Mouse (Mus musculus) midbrain, postnatal 0 days (tissue): ENCODE results near the gene Ciart. TPM values are rescaled to one million over a fixed set of nuclear protein-coding genes. Genes with fewer than 3 reads are reported as not detected.
"Not testable (repeated sequence)": the region's sequence is repeated elsewhere in the genome, so short reads cannot be mapped to it uniquely, and the experiment has no call there.

Experiments
- ATAC-seq: fragments of 200-750 bp; cut with Nextera tagmentation; 2 replicates; pipeline ENCODE4 v1.8.0; 2017; ENCODE audit warnings: moderate number of reproducible peaks, mild to moderate bottlenecking, moderate TSS enrichment, moderate library complexity; ENCODE audit not compliant: low FRiP score
- DNase-seq: peaks from one replicate; pipeline ENCODE4 v3.0.0-alpha.2; 2015; ENCODE audit warnings: low spot score
- H3K27ac ChIP-seq: fragments of 300-500 bp; sonication (generic); 2 replicates; pipeline ENCODE4 v1.5.1; 2014; ENCODE audit warnings: low read depth, mild to moderate bottlenecking, low read length, mixed read lengths
- H3K27me3 ChIP-seq: fragments of 300-500 bp; sonication (generic); 2 replicates; pipeline ENCODE4 v1.6.1; 2014; ENCODE audit warnings: low read length, control low read depth, mixed read lengths; ENCODE audit not compliant: insufficient read depth
- H3K36me3 ChIP-seq: fragments of 300-500 bp; sonication (generic); 2 replicates; pipeline ENCODE4 v1.6.1; 2014; ENCODE audit warnings: low read length, control low read depth, mixed read lengths; ENCODE audit not compliant: insufficient read depth
- H3K4me1 ChIP-seq: fragments of 300-500 bp; sonication (generic); 2 replicates; pipeline ENCODE4 v1.6.1; 2014; ENCODE audit warnings: mild to moderate bottlenecking, control low read depth, antibody characterized with exemption, low read length, mixed read lengths; ENCODE audit not compliant: insufficient read depth
- H3K4me2 ChIP-seq: fragments of 300-500 bp; sonication (generic); 2 replicates; pipeline ENCODE4 v1.6.1; 2014; ENCODE audit warnings: low read depth, mild to moderate bottlenecking, low read length, mixed read lengths; ENCODE audit not compliant: poor library complexity, severe bottlenecking
- H3K4me3 ChIP-seq: fragments of 300-500 bp; sonication (generic); 2 replicates; pipeline ENCODE4 v1.5.1; 2014; ENCODE audit warnings: low read depth, mild to moderate bottlenecking, low read length, moderate library complexity
- H3K9ac ChIP-seq: fragments of 300-500 bp; sonication (generic); replicated peaks from 2 replicates; pipeline ENCODE4 v1.6.1; 2014; ENCODE audit warnings: mild to moderate bottlenecking, low read length, moderate library complexity, mixed read lengths; ENCODE audit not compliant: poor library complexity, severe bottlenecking
- H3K9me3 ChIP-seq: fragments of 300-500 bp; sonication (generic); 2 replicates; pipeline ENCODE4 v1.6.1; 2016; ENCODE audit warnings: low read length, control low read depth
- CTCF ChIP-seq: IDR thresholded peaks from 2 replicates; pipeline ENCODE4 v1.5.1; 2016; ENCODE audit warnings: antibody characterized with exemption, mild to moderate bottlenecking
- WGBS: fragments of 180-500 bp; shearing (Covaris S2); extraction: QIAGEN DNeasy Blood & Tissue Kit; methylation state at CpG from one replicate; pipeline ENCODE4 v1.1.7; 2014; 5-methylcytosine and 5-hydroxymethylcytosine counted together
- polyA plus RNA-seq: library from polyadenylated mRNA; unstranded; fragments of >200 nt; fragmentation: Nextera tagmentation; extraction: Ambion mirVana; gene quantifications from 2 replicates; pipeline ENCODE4 v1.2.1, GENCODE M21; 2015
- total RNA-seq: library from RNA; depleted of rRNA; stranded (reverse); fragments of >200 nt; gene quantifications from 2 replicates; pipeline ENCODE4 v1.2.3, GENCODE M21; 2014

Ciart gene
- total and polyA plus RNA-seq, 2 experiments from 2014 or later: 5.2 to 12.6 TPM

DNA sequence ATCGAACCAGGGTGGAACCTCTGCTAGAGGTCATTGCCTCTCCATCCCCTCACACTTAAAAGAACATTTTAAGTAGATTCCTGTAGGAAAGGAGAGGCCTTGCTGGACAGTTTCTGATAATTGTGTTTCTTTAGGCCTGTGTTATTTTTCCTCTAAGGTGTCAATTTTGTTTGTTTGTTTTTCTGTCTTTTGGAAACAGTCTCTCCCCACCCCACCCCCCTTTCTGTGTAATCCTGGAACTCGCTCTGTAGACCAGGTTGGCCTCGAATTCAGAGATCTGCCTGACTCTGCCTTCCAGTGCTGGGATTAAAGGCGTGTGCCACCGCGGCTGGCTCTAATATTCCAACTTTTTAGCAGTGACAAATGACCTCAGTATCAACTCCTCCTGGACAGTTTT is 46.2 kb upstream of the Ciart start:
- Histone ChIP-seq H3K9ac (no peak overlapping the region), H3K4me1 (no peaks in the 10 kb centered on the region), H3K4me2 (peak overlapping the region; percentile 57), H3K9me3 (no peaks in the 10 kb centered on the region), H3K27ac (no peak overlapping the region), H3K4me3 (peak overlapping the region; percentile 87), H3K36me3 (no peaks in the 10 kb centered on the region), H3K27me3 (no peaks in the 10 kb centered on the region)
- no peak for ATAC-seq
- no peak for TF ChIP-seq CTCF
- DNase-seq: no peak
- 78% methylated on average over 6 of the region's 6 CpGs for WGBS

DNA sequence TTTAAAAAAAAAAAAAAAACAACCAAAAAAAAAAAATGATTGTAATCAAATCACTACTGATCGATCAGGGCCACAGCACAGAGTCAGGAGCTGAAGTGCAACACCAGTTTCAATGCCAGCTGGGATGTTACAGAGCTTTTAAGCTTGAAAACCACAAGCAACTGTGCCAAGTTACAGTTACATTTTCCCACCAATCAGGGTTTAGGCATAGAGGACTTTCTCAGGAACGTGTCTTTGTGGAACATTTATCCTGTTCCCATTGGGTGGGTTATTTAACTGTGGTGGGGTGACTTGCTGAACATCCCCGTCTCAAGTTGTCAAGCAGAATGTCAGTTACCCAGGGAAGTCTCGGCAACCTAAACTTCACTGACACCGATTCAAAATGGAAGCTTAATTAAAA is 43.0 kb upstream of the Ciart start:
- no peaks in the 10 kb centered on the region for H3K27me3 ChIP-seq
- H3K4me1 ChIP-seq: no peaks in the 10 kb centered on the region
- no peak for TF ChIP-seq CTCF
- H3K36me3 ChIP-seq: no peaks in the 10 kb centered on the region
- no peak overlapping the region for H3K4me2 ChIP-seq
- H3K27ac ChIP-seq: no peak overlapping the region
- ATAC-seq (no peak), DNase-seq (no peak)
- H3K9ac ChIP-seq: no peak overlapping the region
- WGBS: 84% methylated on average over 5 of the region's 5 CpGs
- H3K4me3 ChIP-seq: no peak overlapping the region
- no peaks in the 10 kb centered on the region for H3K9me3 ChIP-seq

GRCm38 (mm10) chr3:95924185-95924584 is 42.1 kb upstream of the Ciart start:
- Histone ChIP-seq H3K4me1 (no peaks in the 10 kb centered on the region), H3K4me3 (no peak overlapping the region), H3K36me3 (no peaks in the 10 kb centered on the region), H3K9ac (no peak overlapping the region), H3K9me3 (no peaks in the 10 kb centered on the region), H3K4me2 (no peak overlapping the region), H3K27me3 (no peaks in the 10 kb centered on the region), H3K27ac (no peak overlapping the region)
- no peak for TF ChIP-seq CTCF
- WGBS: 70% methylated on average over 4 of the region's 4 CpGs
- no peak for ATAC-seq
- DNase-seq: no peak

DNA sequence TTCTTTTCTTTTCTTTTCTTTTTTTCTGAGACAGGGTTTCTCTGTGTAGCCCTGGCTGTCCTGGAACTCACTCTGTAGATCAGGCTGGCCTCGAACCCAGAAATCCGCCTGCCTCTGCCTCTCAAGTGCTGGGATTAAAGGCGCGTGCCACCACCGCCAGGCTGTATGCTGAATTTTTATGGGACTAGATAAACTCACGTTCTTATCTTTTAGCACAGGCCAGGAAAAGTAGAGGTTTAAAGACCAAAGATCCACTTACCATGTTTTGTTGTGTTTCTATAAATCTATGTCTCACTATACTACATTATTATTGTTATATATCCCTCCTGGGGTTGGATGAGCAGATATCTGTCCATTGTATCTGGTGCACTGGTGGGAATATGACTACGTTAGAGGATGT is 41.4 kb upstream of the Ciart start:
- not testable (repeated sequence) for H3K27ac ChIP-seq, ATAC-seq, H3K9ac ChIP-seq, H3K4me2 ChIP-seq, DNase-seq, H3K4me1 ChIP-seq, H3K9me3 ChIP-seq, H3K27me3 ChIP-seq, H3K36me3 ChIP-seq, H3K4me3 ChIP-seq
- 88% methylated on average over 7 of the region's 7 CpGs for WGBS

GRCm38 (mm10) chr3:95920532-95920931 is 38.5 kb upstream of the Ciart start:
- H3K27ac ChIP-seq, H3K4me2 ChIP-seq, H3K4me1 ChIP-seq, H3K9me3 ChIP-seq, H3K27me3 ChIP-seq, DNase-seq, H3K36me3 ChIP-seq, H3K4me3 ChIP-seq, H3K9ac ChIP-seq, ATAC-seq: not testable (repeated sequence)
- 50% methylated on average over 2 of the region's 2 CpGs for WGBS

DNA sequence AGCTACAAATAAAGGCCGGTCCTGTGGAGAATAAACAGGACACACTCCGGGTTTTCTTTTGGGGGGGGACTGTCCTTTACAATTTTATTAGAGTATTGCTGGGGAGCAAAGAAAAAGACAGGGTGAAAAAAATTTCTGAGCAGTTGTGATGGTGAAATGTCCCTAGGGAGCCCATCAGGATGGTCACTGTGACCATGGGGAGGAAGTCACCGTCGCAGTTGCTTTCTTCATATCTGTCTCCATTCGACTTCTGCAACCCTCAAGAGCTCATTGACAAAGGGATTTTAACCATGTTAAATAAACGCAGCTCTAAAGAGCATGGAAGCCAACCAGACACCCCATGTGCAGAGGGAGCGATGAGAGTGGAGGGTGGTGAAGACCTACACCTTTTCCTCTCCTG is 34.7 kb upstream of the Ciart start:
- no peak for ATAC-seq
- no peak for TF ChIP-seq CTCF
- Histone ChIP-seq H3K9ac (no peak overlapping the region), H3K27me3 (no peaks in the 10 kb centered on the region), H3K4me1 (no peaks in the 10 kb centered on the region), H3K4me2 (no peak overlapping the region), H3K9me3 (no peaks in the 10 kb centered on the region), H3K36me3 (no peaks in the 10 kb centered on the region), H3K27ac (no peak overlapping the region), H3K4me3 (no peak overlapping the region)
- 75% methylated on average over 7 of the region's 7 CpGs for WGBS
- DNase-seq: no peak

- H3K9me3 ChIP-seq: no peaks in the 10 kb centered on the region
- H3K4me2 ChIP-seq: no peak overlapping the region
- TF ChIP-seq CTCF: no peak
- no peak for DNase-seq
- H3K4me3 ChIP-seq: no peak overlapping the region
- 95% methylated on average over 4 of the region's 4 CpGs for WGBS
- H3K36me3 ChIP-seq: no peaks in the 10 kb centered on the region
- no peak for ATAC-seq
- no peak overlapping the region for H3K9ac ChIP-seq
- H3K4me1 ChIP-seq: no peaks in the 10 kb centered on the region
- H3K27me3 ChIP-seq: no peaks in the 10 kb centered on the region
- H3K27ac ChIP-seq: no peak overlapping the region
These were observed 32.7 kb upstream of the Ciart start for GRCm38 (mm10) chr3:95914706-95915105.
